Mouse (Mus musculus): ENCODE results near the gene Fam71e2.

- TF ChIP-seq POLR2A (IDR thresholded peaks at IDR 0.05; ENCODE audit: insufficient read depth, low read depth, low read length), result no peak
- no peak for TF ChIP-seq CTCF (IDR thresholded peaks at IDR 0.05; ENCODE audit: insufficient read depth, low read depth, low read length)
Measured at GRCm38 (mm10) chr7:4746326-4746980, 24.6 kb downstream of the Fam71e2 start.

Measured in olfactory bulb, adult 2 months (tissue).